Mouse (Mus musculus): Measurements from ENCODE around the gene Crtc1.

GRCm38 (mm10) chr8:70409019-70409418, 30.4 kb downstream of the Crtc1 start:
- TF ChIP-seq POLR2A (IDR thresholded peaks at IDR 0.05; ENCODE audit: insufficient read depth, low read length) (no peak), CTCF (IDR thresholded peaks at IDR 0.05; ENCODE audit: low read depth, low read length) (no peak), EP300 (IDR thresholded peaks at IDR 0.05; ENCODE audit: insufficient read depth, low read depth, low read length) (no peak)

Measured in ES-Bruce4 (cell line).